Mouse (Mus musculus): ENCODE results near the gene Espl1. TPM values are rescaled to one million over a fixed set of nuclear protein-coding genes. Genes with fewer than 3 reads are reported as not detected.

The Espl1 gene
- polyA plus RNA-seq, 1 experiment from 2014 or later: 38.6 TPM

GRCm38 (mm10) chr15:102279092-102279782 is 16.8 kb upstream of the Espl1 start, which contains the start of gene Mfsd5:
Gene Mfsd5 (plus strand): TSS chr15:102279454.
- peak within 1 kb of the TSS; percentile 87 for H3K27ac ChIP-seq
- peak; percentile 92 for ATAC-seq
- peak within 1 kb of the TSS; percentile 83 for H3K4me2 ChIP-seq
- H3K36me3 ChIP-seq: peaks cover 19% of the 10 kb centered on the region
- H3K9me3 ChIP-seq (replicated peaks): no peaks in the 10 kb centered on the region
- H3K4me1 ChIP-seq: peaks cover 53% of the 10 kb centered on the region
- peak within 1 kb of the TSS; percentile 82 for H3K9ac ChIP-seq
- H3K4me3 ChIP-seq: peak within 1 kb of the TSS; percentile 85
- no peaks in the 10 kb centered on the region for H3K27me3 ChIP-seq (replicated peaks)
- under 1% methylated on average over 65 of the region's 65 CpGs for WGBS (ENCODE audit: insufficient replicate concordance)

- WGBS (ENCODE audit: insufficient replicate concordance): 14% methylated on average over 13 of the region's 13 CpGs
- H3K27me3 ChIP-seq (replicated peaks): no peaks in the 10 kb centered on the region
- H3K9ac ChIP-seq: peak overlapping the region; percentile 82
- H3K36me3 ChIP-seq: peaks cover 19% of the 10 kb centered on the region
- H3K27ac ChIP-seq: peak overlapping the region; percentile 87
- peak overlapping the region; percentile 85 for H3K4me3 ChIP-seq
- H3K4me1 ChIP-seq: peaks cover 58% of the 10 kb centered on the region
- H3K4me2 ChIP-seq: peak overlapping the region; percentile 83
- peak; percentile 42 for ATAC-seq
- H3K9me3 ChIP-seq (replicated peaks): no peaks in the 10 kb centered on the region
These were observed 16.1 kb upstream of the Espl1 start for GRCm38 (mm10) chr15:102279783-102280520.

GRCm38 (mm10) chr15:102280623-102281022 is 15.4 kb upstream of the Espl1 start:
- H3K9ac ChIP-seq: peak overlapping the region; percentile 82
- peaks cover 19% of the 10 kb centered on the region for H3K36me3 ChIP-seq
- 85% methylated on average over 19 of the region's 19 CpGs for WGBS (ENCODE audit: insufficient replicate concordance)
- peaks cover 62% of the 10 kb centered on the region for H3K4me1 ChIP-seq
- ATAC-seq: no peak
- no peaks in the 10 kb centered on the region for H3K27me3 ChIP-seq (replicated peaks)
- H3K4me3 ChIP-seq: peak overlapping the region; percentile 85
- H3K27ac ChIP-seq: 0 out of 2 replicates have a peak overlapping the region, but pooled peaks have one; percentile 87
- H3K9me3 ChIP-seq (replicated peaks): no peaks in the 10 kb centered on the region
- H3K4me2 ChIP-seq: peak overlapping the region; percentile 83

GRCm38 (mm10) chr15:102282463-102283292 is 13.4 kb upstream of the Espl1 start:
- H3K27ac ChIP-seq: peak overlapping the region; percentile 55
- no peak for ATAC-seq

GRCm38 (mm10) chr15:102283648-102284047 is 12.4 kb upstream of the Espl1 start:
- no peak overlapping the region for H3K4me3 ChIP-seq
- WGBS (ENCODE audit: insufficient replicate concordance): 13% methylated on average over 3 of the region's 3 CpGs

More at GRCm38 (mm10) chr15:102282463-102283292, 13.4 kb upstream of the Espl1 start:
- Histone ChIP-seq H3K4me1 (peaks cover 62% of the 10 kb centered on the region), H3K9ac (peak overlapping the region; percentile 33; the same call in 1 of the 2 replicates), H3K27me3 (replicated peaks) (no peaks in the 10 kb centered on the region), H3K36me3 (peaks cover 19% of the 10 kb centered on the region), H3K4me2 (peak overlapping the region; percentile 41), H3K9me3 (replicated peaks) (no peaks in the 10 kb centered on the region), H3K4me3 (no peak overlapping the region)
- WGBS (ENCODE audit: insufficient replicate concordance): 23% methylated on average over 8 of the region's 8 CpGs

GRCm38 (mm10) chr15:102287395-102287794 is 8.7 kb upstream of the Espl1 start:
- no peak for ATAC-seq

More at GRCm38 (mm10) chr15:102283648-102284047, 12.4 kb upstream of the Espl1 start:
- Histone ChIP-seq H3K36me3 (peaks cover 19% of the 10 kb centered on the region), H3K9ac (no peak overlapping the region), H3K4me2 (no peak overlapping the region), H3K9me3 (replicated peaks) (no peaks in the 10 kb centered on the region), H3K27ac (peak overlapping the region; percentile 18; the same call in 1 of the 2 replicates), H3K4me1 (peaks cover 58% of the 10 kb centered on the region), H3K27me3 (replicated peaks) (no peaks in the 10 kb centered on the region)
- ATAC-seq: no peak

GRCm38 (mm10) chr15:102296368-102297006 is 421 bp downstream of the Espl1 start:
- ATAC-seq: peak; percentile 48; the same call in 1 of the 2 replicates
- H3K9me3 ChIP-seq (replicated peaks): no peaks in the 10 kb centered on the region
- H3K4me3 ChIP-seq: peak overlapping the region; percentile 99
- H3K9ac ChIP-seq: peak overlapping the region; percentile 88
- peaks cover 53% of the 10 kb centered on the region for H3K4me1 ChIP-seq
- peaks cover 39% of the 10 kb centered on the region for H3K36me3 ChIP-seq
- no peaks in the 10 kb centered on the region for H3K27me3 ChIP-seq (replicated peaks)
- H3K4me2 ChIP-seq: peak overlapping the region; percentile 87
- H3K27ac ChIP-seq: peak overlapping the region; percentile 81
- WGBS (ENCODE audit: insufficient replicate concordance): 3% methylated on average over 24 of the region's 24 CpGs

More at GRCm38 (mm10) chr15:102287395-102287794, 8.7 kb upstream of the Espl1 start:
- Histone ChIP-seq H3K9me3 (replicated peaks) (no peaks in the 10 kb centered on the region), H3K9ac (no peak overlapping the region), H3K27ac (no peak overlapping the region), H3K4me3 (no peak overlapping the region), H3K4me2 (no peak overlapping the region), H3K4me1 (peaks cover 27% of the 10 kb centered on the region), H3K27me3 (replicated peaks) (no peaks in the 10 kb centered on the region), H3K36me3 (no peaks in the 10 kb centered on the region)

- no peak overlapping the region for H3K4me2 ChIP-seq
- peaks cover 96% of the 10 kb centered on the region for H3K36me3 ChIP-seq
- no peak overlapping the region for H3K4me3 ChIP-seq
- H3K4me1 ChIP-seq: peaks cover 25% of the 10 kb centered on the region
- ATAC-seq: no peak
- 86% methylated on average over 6 of the region's 6 CpGs for WGBS (ENCODE audit: insufficient replicate concordance)
- H3K27ac ChIP-seq: no peak overlapping the region
- H3K9me3 ChIP-seq (replicated peaks): no peaks in the 10 kb centered on the region
- no peaks in the 10 kb centered on the region for H3K27me3 ChIP-seq (replicated peaks)
- H3K9ac ChIP-seq: no peak overlapping the region
These were observed 6.5 kb downstream of the Espl1 start for GRCm38 (mm10) chr15:102302542-102302941.

- peaks cover 98% of the 10 kb centered on the region for H3K36me3 ChIP-seq
- WGBS (ENCODE audit: insufficient replicate concordance): 87% methylated on average over 9 of the region's 9 CpGs
- H3K27me3 ChIP-seq (replicated peaks): no peaks in the 10 kb centered on the region
- ATAC-seq: no peak
- peaks cover 3% of the 10 kb centered on the region; the same call in 1 of the 2 replicates for H3K4me1 ChIP-seq
- no peaks in the 10 kb centered on the region for H3K9me3 ChIP-seq (replicated peaks)
- no peak overlapping the region for H3K27ac ChIP-seq
- H3K9ac ChIP-seq: no peak overlapping the region
- H3K4me2 ChIP-seq: no peak overlapping the region
- no peak overlapping the region for H3K4me3 ChIP-seq
These were observed 12.7 kb downstream of the Espl1 start for GRCm38 (mm10) chr15:102308717-102309116.

- 85% methylated on average over 10 of the region's 10 CpGs for WGBS (ENCODE audit: insufficient replicate concordance)
- Histone ChIP-seq H3K27me3 (replicated peaks) (no peaks in the 10 kb centered on the region), H3K9ac (no peak overlapping the region), H3K4me1 (peaks cover 3% of the 10 kb centered on the region; the same call in 1 of the 2 replicates), H3K4me3 (no peak overlapping the region), H3K36me3 (peaks cover 98% of the 10 kb centered on the region), H3K27ac (no peak overlapping the region), H3K4me2 (no peak overlapping the region), H3K9me3 (replicated peaks) (no peaks in the 10 kb centered on the region)
- ATAC-seq: no peak
These were observed 14.2 kb downstream of the Espl1 start for GRCm38 (mm10) chr15:102310074-102310845.

GRCm38 (mm10) chr15:102311489-102311888 is 15.4 kb downstream of the Espl1 start:
- Histone ChIP-seq H3K4me1 (no peaks in the 10 kb centered on the region), H3K4me2 (no peak overlapping the region), H3K9ac (no peak overlapping the region), H3K27me3 (replicated peaks) (no peaks in the 10 kb centered on the region), H3K9me3 (replicated peaks) (no peaks in the 10 kb centered on the region), H3K27ac (no peak overlapping the region), H3K4me3 (no peak overlapping the region), H3K36me3 (peaks cover 98% of the 10 kb centered on the region)
- no peak for ATAC-seq
